Mouse (Mus musculus): ENCODE data around the gene Ermap. TPM values are rescaled to one million over a fixed set of nuclear protein-coding genes. Genes with fewer than 3 reads are reported as not detected.

Ermap gene
- polyA plus RNA-seq (2017; shearing (Covaris generic)): 0.97 TPM

DNA sequence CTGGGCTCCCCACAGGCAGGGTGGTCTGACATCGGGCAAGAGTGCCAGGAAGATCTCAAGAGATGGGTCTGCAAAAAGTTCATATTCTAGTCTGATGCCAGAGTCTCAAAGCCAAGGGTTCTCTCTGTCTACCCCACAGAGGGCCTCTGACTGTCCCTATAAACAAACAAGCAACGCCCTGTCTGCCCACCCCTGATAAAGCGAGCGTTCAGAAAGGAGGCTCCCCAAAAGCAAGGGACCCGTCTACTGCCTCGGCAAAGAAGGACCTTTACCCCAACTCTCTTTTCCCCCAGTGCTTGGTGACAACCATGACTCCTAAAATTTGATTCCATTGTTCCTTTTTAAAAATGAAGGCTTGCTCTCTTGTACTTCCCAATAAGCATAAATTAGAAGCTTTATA, at the start of gene Ermap:
Gene Ermap (minus strand): TSS at position 148 of the 400 bp plus-strand sequence.

GRCm38 (mm10) chr4:119232410-119233255, 42.8 kb upstream of the Ermap start, which contains the start of the genes AU022252 and P3h1:
Gene AU022252, minus strand, starts transcription at chr4:119232712.
Gene P3h1, plus strand, starts transcription at chr4:119232915.

GRCm38 (mm10) chr4:119218169-119218568, 28.4 kb upstream of the Ermap start, which contains the start of gene Tmem269:
Gene Tmem269, minus strand, starts transcription at chr4:119218217.

DNA sequence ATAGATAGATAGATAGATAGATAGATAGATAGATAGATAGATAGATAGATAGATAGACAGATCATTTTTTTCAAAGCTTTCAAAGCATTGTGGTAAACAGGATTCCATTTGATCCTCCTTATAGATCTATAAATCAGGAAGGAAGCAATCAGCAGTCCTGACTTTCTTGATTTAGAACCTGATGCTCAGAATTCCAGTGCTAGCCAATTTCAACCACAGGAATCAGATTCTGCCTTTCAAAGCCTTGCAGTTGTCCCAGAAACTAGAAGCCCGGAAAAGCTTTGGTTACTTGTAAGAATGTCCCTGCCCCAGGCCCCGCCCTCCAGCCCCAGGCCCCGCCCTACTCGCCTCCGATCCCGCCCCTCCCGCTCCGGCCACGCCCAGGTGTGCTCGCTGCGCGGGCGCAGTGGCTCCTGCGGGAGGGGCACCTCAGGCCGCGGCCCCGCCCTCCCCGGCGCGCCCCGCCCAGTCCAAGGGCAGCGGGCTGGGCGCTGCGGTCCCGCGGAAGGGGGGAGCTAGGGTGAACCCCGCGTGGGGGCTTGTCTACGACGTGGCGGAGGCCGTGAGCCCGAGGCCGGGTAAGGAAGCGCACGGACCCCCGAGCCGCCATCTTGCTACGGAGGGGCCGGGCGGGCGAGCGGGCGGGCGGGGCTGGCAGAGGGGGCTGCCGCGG, 5.2 kb upstream of the Ermap start, which contains the start of gene Svbp:
Gene Svbp (plus strand): TSS at position 398 of the 673 bp plus-strand sequence.

DNA sequence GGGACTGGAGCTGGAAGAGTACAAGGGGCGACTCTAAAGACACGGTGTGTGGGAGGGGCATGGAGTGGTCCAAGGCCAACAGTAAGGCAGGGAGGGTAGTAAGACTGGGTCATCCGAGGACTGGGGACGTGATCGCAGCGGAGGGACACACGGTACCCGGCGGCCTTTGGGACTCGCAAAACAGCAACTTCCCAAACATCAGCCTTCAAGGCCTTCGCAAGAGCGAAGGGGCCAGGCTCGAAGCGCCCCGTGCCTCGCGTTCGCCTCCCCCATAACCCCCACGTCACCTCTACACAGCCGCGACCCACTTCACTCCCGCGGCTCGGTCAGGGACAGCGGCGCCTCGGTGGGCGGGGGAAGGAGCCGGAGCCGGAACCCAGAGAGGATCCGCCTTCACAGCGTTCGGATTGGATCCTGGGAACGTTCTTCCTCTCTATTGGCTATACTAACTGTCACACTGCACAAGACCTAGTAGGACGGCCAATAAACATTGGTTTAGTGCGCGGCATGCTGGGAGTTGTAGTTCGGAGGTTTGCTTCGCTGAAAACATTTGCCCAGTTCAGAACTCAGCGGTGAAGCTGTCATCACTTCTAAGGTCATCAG, 15.9 kb downstream of the Ermap start, which contains the start of gene Zfp691:
Gene Zfp691 (minus strand): TSS at position 345 of the 603 bp plus-strand sequence.

Other genes starting within 250 kb of the Ermap start
- not detected for gene Lao1, start 228.4 kb downstream of the Ermap start, polyA plus RNA-seq (2017; shearing (Covaris generic))
- 84.2 TPM for gene Slc2a1, start 81.3 kb downstream of the Ermap start, polyA plus RNA-seq (2017; shearing (Covaris generic))
- gene Zfp691, start 15.8 kb downstream of the Ermap start, polyA plus RNA-seq (2017; shearing (Covaris generic)): 0.81 TPM
- 30.4 TPM for gene Svbp, start 5.3 kb upstream of the Ermap start, polyA plus RNA-seq (2017; shearing (Covaris generic))
- gene Tmem269, start 28.2 kb upstream of the Ermap start, polyA plus RNA-seq (2017; shearing (Covaris generic)): 0.30 TPM
- gene AU022252, start 42.7 kb upstream of the Ermap start, polyA plus RNA-seq (2017; shearing (Covaris generic)): 10.7 TPM
- gene P3h1, start 42.9 kb upstream of the Ermap start, polyA plus RNA-seq (2017; shearing (Covaris generic)): 2.7 TPM
- gene Cldn19, start 65.4 kb upstream of the Ermap start, polyA plus RNA-seq (2017; shearing (Covaris generic)): not detected
- 441 TPM for gene Ybx1, start 104.6 kb upstream of the Ermap start, polyA plus RNA-seq (2017; shearing (Covaris generic))
- 21.9 TPM for gene Ppih, start 130.5 kb upstream of the Ermap start, polyA plus RNA-seq (2017; shearing (Covaris generic))
- 1.6 TPM for gene Ccdc30, start 225.5 kb upstream of the Ermap start, polyA plus RNA-seq (2017; shearing (Covaris generic))
- gene Ppcs, start 232.4 kb upstream of the Ermap start, polyA plus RNA-seq (2017; shearing (Covaris generic)): 11.3 TPM
- not detected for gene Zmynd12, start 232.8 kb upstream of the Ermap start, polyA plus RNA-seq (2017; shearing (Covaris generic))

All from effector memory CD4-positive, alpha-beta T cell, adult 5 months (primary cell).